Mouse (Mus musculus): Measurements from ENCODE around the gene Polg. TPM values are rescaled to one million over a fixed set of nuclear protein-coding genes. Genes with fewer than 3 reads are reported as not detected.

Polg gene
- polyA plus RNA-seq, 1 experiment from 2014 or later, result 24.2 TPM

- under 1% methylated on average over 41 of the region's 42 CpGs for WGBS
- peak; percentile 82 for ATAC-seq
- H3K4me3 ChIP-seq (ENCODE audit: low read length), result peak overlapping the region; percentile 91
- H3K36me3 ChIP-seq (ENCODE audit: control insufficient read depth, insufficient read depth, low read length), result no peaks in the 10 kb centered on the region
- H3K9me3 ChIP-seq (ENCODE audit: control insufficient read depth, low read length), result no peaks in the 10 kb centered on the region
- peak overlapping the region; percentile 98 for H3K9ac ChIP-seq (ENCODE audit: low read depth, low read length)
- H3K27me3 ChIP-seq (replicated peaks; ENCODE audit: control insufficient read depth, insufficient read depth, low read length), result no peaks in the 10 kb centered on the region
- peak overlapping the region; percentile 97 for H3K27ac ChIP-seq (ENCODE audit: low read depth, low read length)
- H3K4me2 ChIP-seq (ENCODE audit: low read length), result peak overlapping the region; percentile 89
- peaks cover 27% of the 10 kb centered on the region for H3K4me1 ChIP-seq (ENCODE audit: control insufficient read depth, insufficient read depth, low read depth, low read length)
Observed at GRCm38 (mm10) chr7:79504723-79505122, 38.6 kb upstream of the Polg start.

GRCm38 (mm10) chr7:79503656-79504250 lies 37.6 kb upstream of the Polg start:
- H3K4me1 ChIP-seq (ENCODE audit: control insufficient read depth, insufficient read depth, low read depth, low read length), result peaks cover 22% of the 10 kb centered on the region
- H3K9ac ChIP-seq (ENCODE audit: low read depth, low read length), result peak overlapping the region; percentile 98
- peak overlapping the region; percentile 89 for H3K4me2 ChIP-seq (ENCODE audit: low read length)
- no peaks in the 10 kb centered on the region for H3K36me3 ChIP-seq (ENCODE audit: control insufficient read depth, insufficient read depth, low read length)
- peak overlapping the region; percentile 97 for H3K27ac ChIP-seq (ENCODE audit: low read depth, low read length)
- WGBS, result 3% methylated on average over 5 of the region's 5 CpGs
- H3K27me3 ChIP-seq (replicated peaks; ENCODE audit: control insufficient read depth, insufficient read depth, low read length), result no peaks in the 10 kb centered on the region
- H3K9me3 ChIP-seq (ENCODE audit: control insufficient read depth, low read length), result no peaks in the 10 kb centered on the region
- peak overlapping the region; percentile 91 for H3K4me3 ChIP-seq (ENCODE audit: low read length)
- ATAC-seq, result no peak

GRCm38 (mm10) chr7:79503103-79503455 lies 36.9 kb upstream of the Polg start:
- no peak for ATAC-seq
- Histone ChIP-seq H3K9ac (ENCODE audit: low read depth, low read length) (peak overlapping the region; percentile 98), H3K27ac (ENCODE audit: low read depth, low read length) (peak overlapping the region; percentile 97), H3K27me3 (replicated peaks; ENCODE audit: control insufficient read depth, insufficient read depth, low read length) (no peaks in the 10 kb centered on the region), H3K4me1 (ENCODE audit: control insufficient read depth, insufficient read depth, low read depth, low read length) (peaks cover 19% of the 10 kb centered on the region), H3K4me3 (ENCODE audit: low read length) (peak overlapping the region; percentile 91), H3K4me2 (ENCODE audit: low read length) (peak overlapping the region; percentile 89), H3K9me3 (ENCODE audit: control insufficient read depth, low read length) (no peaks in the 10 kb centered on the region), H3K36me3 (ENCODE audit: control insufficient read depth, insufficient read depth, low read length) (no peaks in the 10 kb centered on the region)
- WGBS, result 9% methylated on average over 6 of the region's 6 CpGs

GRCm38 (mm10) chr7:79502152-79503102 lies 36.3 kb upstream of the Polg start:
- no peak for ATAC-seq
- Histone ChIP-seq H3K9ac (ENCODE audit: low read depth, low read length) (peak overlapping the region; percentile 98), H3K4me1 (ENCODE audit: control insufficient read depth, insufficient read depth, low read depth, low read length) (peaks cover 19% of the 10 kb centered on the region), H3K4me2 (ENCODE audit: low read length) (peak overlapping the region; percentile 89), H3K4me3 (ENCODE audit: low read length) (peak overlapping the region; percentile 91), H3K27me3 (replicated peaks; ENCODE audit: control insufficient read depth, insufficient read depth, low read length) (no peaks in the 10 kb centered on the region), H3K27ac (ENCODE audit: low read depth, low read length) (peak overlapping the region; percentile 97), H3K36me3 (ENCODE audit: control insufficient read depth, insufficient read depth, low read length) (no peaks in the 10 kb centered on the region), H3K9me3 (ENCODE audit: control insufficient read depth, low read length) (no peaks in the 10 kb centered on the region)
- 7% methylated on average over 10 of the region's 10 CpGs for WGBS

GRCm38 (mm10) chr7:79501581-79502031 lies 35.4 kb upstream of the Polg start:
- ATAC-seq, result no peak

GRCm38 (mm10) chr7:79500681-79501306 lies 34.6 kb upstream of the Polg start:
- 4% methylated on average over 3 of the region's 3 CpGs for WGBS
- H3K9me3 ChIP-seq (ENCODE audit: control insufficient read depth, low read length), result no peaks in the 10 kb centered on the region
- peaks cover 28% of the 10 kb centered on the region for H3K4me1 ChIP-seq (ENCODE audit: control insufficient read depth, insufficient read depth, low read depth, low read length)
- H3K9ac ChIP-seq (ENCODE audit: low read depth, low read length), result peak overlapping the region; percentile 98
- H3K4me2 ChIP-seq (ENCODE audit: low read length), result peak overlapping the region; percentile 89
- H3K27me3 ChIP-seq (replicated peaks; ENCODE audit: control insufficient read depth, insufficient read depth, low read length), result peaks cover 5% of the 10 kb centered on the region; the same call in 1 of the 2 replicates
- peak overlapping the region; percentile 91 for H3K4me3 ChIP-seq (ENCODE audit: low read length)
- peak overlapping the region; percentile 97 for H3K27ac ChIP-seq (ENCODE audit: low read depth, low read length)
- ATAC-seq, result no peak
- no peaks in the 10 kb centered on the region for H3K36me3 ChIP-seq (ENCODE audit: control insufficient read depth, insufficient read depth, low read length)

More at GRCm38 (mm10) chr7:79501581-79502031, 35.4 kb upstream of the Polg start:
- peak overlapping the region; percentile 91 for H3K4me3 ChIP-seq (ENCODE audit: low read length)
- 0% methylated on average over 8 of the region's 8 CpGs for WGBS
- peak overlapping the region; percentile 98 for H3K9ac ChIP-seq (ENCODE audit: low read depth, low read length)
- H3K4me2 ChIP-seq (ENCODE audit: low read length), result peak overlapping the region; percentile 89
- H3K27me3 ChIP-seq (replicated peaks; ENCODE audit: control insufficient read depth, insufficient read depth, low read length), result peaks cover 5% of the 10 kb centered on the region; the same call in 1 of the 2 replicates
- no peaks in the 10 kb centered on the region for H3K9me3 ChIP-seq (ENCODE audit: control insufficient read depth, low read length)
- H3K4me1 ChIP-seq (ENCODE audit: control insufficient read depth, insufficient read depth, low read depth, low read length), result peaks cover 24% of the 10 kb centered on the region
- H3K27ac ChIP-seq (ENCODE audit: low read depth, low read length), result peak overlapping the region; percentile 97
- no peaks in the 10 kb centered on the region for H3K36me3 ChIP-seq (ENCODE audit: control insufficient read depth, insufficient read depth, low read length)

- peaks cover 5% of the 10 kb centered on the region; the same call in 1 of the 2 replicates for H3K27me3 ChIP-seq (replicated peaks; ENCODE audit: control insufficient read depth, insufficient read depth, low read length)
- H3K4me2 ChIP-seq (ENCODE audit: low read length), result peak overlapping the region; percentile 89
- peak; percentile 78 for ATAC-seq
- H3K9ac ChIP-seq (ENCODE audit: low read depth, low read length), result peak overlapping the region; percentile 98
- no peaks in the 10 kb centered on the region for H3K9me3 ChIP-seq (ENCODE audit: control insufficient read depth, low read length)
- H3K27ac ChIP-seq (ENCODE audit: low read depth, low read length), result peak overlapping the region; percentile 97
- no peaks in the 10 kb centered on the region for H3K36me3 ChIP-seq (ENCODE audit: control insufficient read depth, insufficient read depth, low read length)
- peaks cover 29% of the 10 kb centered on the region for H3K4me1 ChIP-seq (ENCODE audit: control insufficient read depth, insufficient read depth, low read depth, low read length)
- 1% methylated on average over 70 of the region's 72 CpGs for WGBS
- peak overlapping the region; percentile 91 for H3K4me3 ChIP-seq (ENCODE audit: low read length)
Observed at GRCm38 (mm10) chr7:79499596-79500570, 33.7 kb upstream of the Polg start.

GRCm38 (mm10) chr7:79498965-79499595 lies 32.9 kb upstream of the Polg start:
- ATAC-seq, result no peak
- WGBS, result 2% methylated on average over 35 of the region's 35 CpGs
- H3K4me1 ChIP-seq (ENCODE audit: control insufficient read depth, insufficient read depth, low read depth, low read length), result peaks cover 31% of the 10 kb centered on the region
- peak overlapping the region; percentile 91 for H3K4me3 ChIP-seq (ENCODE audit: low read length)
- peak overlapping the region; percentile 89 for H3K4me2 ChIP-seq (ENCODE audit: low read length)
- no peaks in the 10 kb centered on the region for H3K36me3 ChIP-seq (ENCODE audit: control insufficient read depth, insufficient read depth, low read length)
- H3K9ac ChIP-seq (ENCODE audit: low read depth, low read length), result peak overlapping the region; percentile 98
- peak overlapping the region; percentile 97 for H3K27ac ChIP-seq (ENCODE audit: low read depth, low read length)
- H3K9me3 ChIP-seq (ENCODE audit: control insufficient read depth, low read length), result no peaks in the 10 kb centered on the region
- peaks cover 5% of the 10 kb centered on the region; the same call in 1 of the 2 replicates for H3K27me3 ChIP-seq (replicated peaks; ENCODE audit: control insufficient read depth, insufficient read depth, low read length)

All from hindbrain, embryonic 16.5 days (tissue).